29 mouse cellular contexts compared by ENCODE assay signal in genomic region chr2:8628007-8628406, GRCm38 (mm10).
DNase-seq lines count a peak whose midpoint lies in the region; ATAC-seq and TF ChIP-seq lines count a peak whose summit lies in the region.
"Had no signal": no experiment of that assay in that cellular context is flagged by ENCODE, and none has a peak within 500 bp of the region (broad histone marks: within the 10 kb centered on the region; RNA-seq: fewer than 3 reads in every experiment).

No protein-coding gene starts in this region.

- ATAC-seq in liver, embryonic 16.5 days (ENCODE audit: low read depth): peak; percentile 45; the same call in 1 of the 2 replicates
- no peak for ATAC-seq in liver, embryonic 12.5 days
- ATAC-seq: activated CD4-positive, CD25-positive, alpha-beta regulatory T cell, adult 4 months; CD4-positive, CD25-positive, alpha-beta regulatory T cell, adult 4 months; forebrain, embryonic 14.5 days; forebrain, embryonic 16.5 days; Patski had no signal

- H3K27me3 ChIP-seq in liver, embryonic 16.5 days (ENCODE audit: control insufficient read depth, insufficient read depth, low read depth, low read length): no peaks in the 10 kb centered on the region
- no peaks in the 10 kb centered on the region for H3K27me3 ChIP-seq in liver, embryonic 12.5 days (replicated peaks)
- H3K27me3 ChIP-seq: CH12.LX; embryonic facial prominence, embryonic 13.5 days; embryonic facial prominence, embryonic 15.5 days; forebrain, embryonic 12.5 days had no signal

- no peak overlapping the region for H3K4me3 ChIP-seq in layer of hippocampus, adult 2 months
- no peak overlapping the region for H3K4me3 ChIP-seq in liver, embryonic 16.5 days (ENCODE audit: low read depth, low read length)
- H3K4me3 ChIP-seq in liver, embryonic 12.5 days: no peak overlapping the region
- H3K4me3 ChIP-seq: embryonic facial prominence, embryonic 13.5 days; embryonic facial prominence, embryonic 15.5 days; erythroblast, embryonic 14.5 days; forebrain, embryonic 10.5 days; forebrain, embryonic 12.5 days had no signal

- no peaks in the 10 kb centered on the region for H3K4me1 ChIP-seq in liver, embryonic 16.5 days (ENCODE audit: control insufficient read depth, low read depth, low read length)
- peaks cover 5% of the 10 kb centered on the region; the same call in 1 of the 2 replicates for H3K4me1 ChIP-seq in liver, embryonic 12.5 days
- H3K4me1 ChIP-seq: embryonic facial prominence, embryonic 13.5 days; embryonic facial prominence, embryonic 15.5 days; forebrain, embryonic 10.5 days; forebrain, embryonic 12.5 days had no signal

- TF ChIP-seq CTCF in layer of hippocampus, adult 2 months (conservative IDR thresholded peaks at IDR 0.05): no peak

- no peak overlapping the region for H3K4me2 ChIP-seq in liver, embryonic 16.5 days (ENCODE audit: low read depth, low read length)
- no peak overlapping the region for H3K4me2 ChIP-seq in liver, embryonic 12.5 days
- H3K4me2 ChIP-seq: embryonic facial prominence, embryonic 13.5 days; embryonic facial prominence, embryonic 15.5 days; forebrain, embryonic 12.5 days had no signal

- no peaks in the 10 kb centered on the region for H3K9me3 ChIP-seq in liver, embryonic 16.5 days (replicated peaks; ENCODE audit: control insufficient read depth, low read length)
- no peaks in the 10 kb centered on the region; the same call in 1 of the 2 replicates for H3K9me3 ChIP-seq in liver, embryonic 12.5 days (replicated peaks)
- H3K9me3 ChIP-seq: embryonic facial prominence, embryonic 13.5 days; embryonic facial prominence, embryonic 15.5 days; forebrain, embryonic 10.5 days; forebrain, embryonic 12.5 days; G1E had no signal

- H3K9ac ChIP-seq in liver, embryonic 16.5 days (ENCODE audit: low read depth, low read length): no peak overlapping the region
- H3K9ac ChIP-seq in liver, embryonic 12.5 days: no peak overlapping the region
- H3K9ac ChIP-seq: embryonic facial prominence, embryonic 13.5 days; embryonic facial prominence, embryonic 15.5 days; forebrain, embryonic 12.5 days had no signal

- DNase-seq in layer of hippocampus, adult 2 months (ENCODE audit: low spot score in 2 of 2): no peak
- DNase-seq in layer of hippocampus, postnatal 25 days (ENCODE audit: extremely low spot score in 1 of 2, low spot score in 1 of 2): no peak
- DNase-seq in brain, adult 2 months (ENCODE audit: low read depth, low spot score): peak; percentile 33
- no peak for DNase-seq in adrenal gland, postnatal 4 days (ENCODE audit: low spot score in 2 of 2)
- DNase-seq: adrenal gland, adult 8-10 months; adrenal gland, postnatal 14 days; adrenal gland, postnatal 36 days; B cell, adult 2 months; cerebellum, adult 11 months; cerebellum, adult 18-20 months; cerebellum, adult 8-10 months; cerebellum, adult 9-11 months; cerebellum, postnatal 14 days; cerebellum, postnatal 36 days; embryo, embryonic 11 days had no signal

- peak overlapping the region; percentile 37; the same call in 1 of the 2 replicates for H3K27ac ChIP-seq in layer of hippocampus, adult 2 months
- H3K27ac ChIP-seq in liver, embryonic 16.5 days (ENCODE audit: low read length): no peak overlapping the region
- no peak overlapping the region for H3K27ac ChIP-seq in liver, embryonic 12.5 days
- H3K27ac ChIP-seq: embryonic facial prominence, embryonic 13.5 days; embryonic facial prominence, embryonic 15.5 days; forebrain, embryonic 10.5 days; forebrain, embryonic 12.5 days had no signal

- WGBS in liver, embryonic 16.5 days (ENCODE audit: insufficient replicate concordance): 43% methylated on average over 1 of the region's 1 CpGs
- WGBS in liver, embryonic 12.5 days (ENCODE audit: insufficient replicate concordance): 54% methylated on average over 1 of the region's 1 CpGs

- H3K36me3 ChIP-seq in liver, embryonic 16.5 days (ENCODE audit: control insufficient read depth, insufficient read depth): no peaks in the 10 kb centered on the region
- no peaks in the 10 kb centered on the region for H3K36me3 ChIP-seq in liver, embryonic 12.5 days
- H3K36me3 ChIP-seq: embryonic facial prominence, embryonic 13.5 days; embryonic facial prominence, embryonic 15.5 days; forebrain, embryonic 10.5 days; forebrain, embryonic 12.5 days; G1E had no signal
